Mouse (Mus musculus) urinary bladder, postnatal 14 days (tissue): ENCODE data around the gene Gpr65.
A peak's percentile ranks its signal among the peaks of the same experiment; 100 is the strongest.
"Not testable (repeated sequence)": the region's sequence is repeated elsewhere in the genome, so short reads cannot be mapped to it uniquely, and the experiment has no call there.

Source experiments
- DNase-seq: peaks from one replicate; pipeline ENCODE4 v3.0.0; 2021; ENCODE audit warnings: low spot score

Gpr65 gene

GRCm38 (mm10) chr12:98268441-98269369 lies at the start of gene Gpr65:
Gpr65 (plus strand) TSS chr12:98268635.
- no peak for DNase-seq

GRCm38 (mm10) chr12:98223286-98223685 lies 45.1 kb upstream of the Gpr65 start:
- DNase-seq = no peak

GRCm38 (mm10) chr12:98227037-98227436 lies 41.4 kb upstream of the Gpr65 start:
- no peak for DNase-seq

GRCm38 (mm10) chr12:98238478-98238877 lies 30.0 kb upstream of the Gpr65 start:
- not testable (repeated sequence) for DNase-seq

GRCm38 (mm10) chr12:98244161-98244560 lies 24.3 kb upstream of the Gpr65 start:
- no peak for DNase-seq

GRCm38 (mm10) chr12:98244865-98245264 lies 23.6 kb upstream of the Gpr65 start:
- no peak for DNase-seq

GRCm38 (mm10) chr12:98246835-98247234 lies 21.6 kb upstream of the Gpr65 start:
- DNase-seq = no peak

GRCm38 (mm10) chr12:98249671-98250070 lies 18.8 kb upstream of the Gpr65 start:
- no peak for DNase-seq

- no peak for DNase-seq
Measured at GRCm38 (mm10) chr12:98250327-98250726, 18.1 kb upstream of the Gpr65 start.

GRCm38 (mm10) chr12:98252417-98252816 lies 16.0 kb upstream of the Gpr65 start:
- DNase-seq = no peak

GRCm38 (mm10) chr12:98255373-98255995 lies 13.0 kb upstream of the Gpr65 start:
- no peak for DNase-seq

GRCm38 (mm10) chr12:98258371-98258844 lies 10.0 kb upstream of the Gpr65 start:
- no peak for DNase-seq

GRCm38 (mm10) chr12:98258845-98259517 lies 9.5 kb upstream of the Gpr65 start, which contains the start of gene Galc:
Galc (minus strand) TSS chr12:98259459.
- peak; percentile 87 for DNase-seq

- no peak for DNase-seq
Measured at GRCm38 (mm10) chr12:98259518-98259852, 8.9 kb upstream of the Gpr65 start.

- no peak for DNase-seq
Measured at GRCm38 (mm10) chr12:98265697-98266096, 2.7 kb upstream of the Gpr65 start.

GRCm38 (mm10) chr12:98269791-98270745 lies 1.6 kb downstream of the Gpr65 start:
- DNase-seq = no peak

GRCm38 (mm10) chr12:98270810-98271566 lies 2.6 kb downstream of the Gpr65 start:
- DNase-seq = no peak

GRCm38 (mm10) chr12:98272433-98272832 lies 4.0 kb downstream of the Gpr65 start:
- DNase-seq = no peak

GRCm38 (mm10) chr12:98280530-98280929 lies 12.1 kb downstream of the Gpr65 start:
- peak; percentile 43 for DNase-seq

- no peak for DNase-seq
Measured at GRCm38 (mm10) chr12:98280996-98281395, 12.6 kb downstream of the Gpr65 start.
